Mouse (Mus musculus) erythroblast, adult 5-6 weeks (primary cell): Measurements from ENCODE around the gene Oaz1. TPM values are rescaled to one million over a fixed set of nuclear protein-coding genes. Genes with fewer than 3 reads are reported as not detected.
"Not testable (repeated sequence)": the region's sequence is repeated elsewhere in the genome, so short reads cannot be mapped to it uniquely, and the experiment has no call there.

ENCODE experiments used
- ATAC-seq: replicated peaks from 2 replicates; pipeline ENCODE4 v1.8.0; 2016; ENCODE audit warnings: moderate number of reproducible peaks, mild to moderate bottlenecking, moderate TSS enrichment, inconsistent platforms; ENCODE audit not compliant: poor library complexity, low FRiP score, severe bottlenecking
- total RNA-seq, 2 experiments: library from RNA; stranded (forward) in 1 of 2; stranded (reverse) in 1 of 2; fragments of 150-400 nt in 1 of 2; fragments of 200-764, 138-1000 nt in 1 of 2; gene quantifications; 2 replicates each; pipeline versions ENCODE4 v1.2.3 to v1.2.4; 2015 to 2017; ENCODE audit warnings: low replicate concordance in 2 of 2

The Oaz1 gene
- total RNA-seq, 2 experiments from 2014 or later = 242 to 1,067 TPM

GRCm38 (mm10) chr10:80818599-80819281 lies 7.7 kb upstream of the Oaz1 start:
- ATAC-seq = peak; percentile 96

GRCm38 (mm10) chr10:80819406-80819805 lies 7.0 kb upstream of the Oaz1 start:
- ATAC-seq = no peak

- ATAC-seq = no peak
These were observed 4.5 kb upstream of the Oaz1 start for GRCm38 (mm10) chr10:80821991-80822390.

GRCm38 (mm10) chr10:80822528-80822927 lies 3.9 kb upstream of the Oaz1 start:
- no peak for ATAC-seq

GRCm38 (mm10) chr10:80823316-80823715 lies 3.1 kb upstream of the Oaz1 start:
- ATAC-seq = no peak

GRCm38 (mm10) chr10:80823847-80824643 lies 2.4 kb upstream of the Oaz1 start:
- peak; percentile 48 for ATAC-seq

- ATAC-seq = no peak
These were observed 1.6 kb upstream of the Oaz1 start for GRCm38 (mm10) chr10:80824827-80825226.

- ATAC-seq = no peak
These were observed 810 bp downstream of the Oaz1 start for GRCm38 (mm10) chr10:80827063-80827869.

- ATAC-seq = no peak
These were observed 1.5 kb downstream of the Oaz1 start for GRCm38 (mm10) chr10:80827870-80828420.

- ATAC-seq = not testable (repeated sequence)
These were observed 2.1 kb downstream of the Oaz1 start for GRCm38 (mm10) chr10:80828587-80828986.

- no peak for ATAC-seq
These were observed 3.2 kb downstream of the Oaz1 start for GRCm38 (mm10) chr10:80829359-80830278.

GRCm38 (mm10) chr10:80831136-80831535 lies 4.7 kb downstream of the Oaz1 start:
- ATAC-seq = no peak

GRCm38 (mm10) chr10:80832818-80833217 lies 6.4 kb downstream of the Oaz1 start:
- ATAC-seq = no peak

- ATAC-seq = no peak
These were observed 9.2 kb downstream of the Oaz1 start for GRCm38 (mm10) chr10:80835617-80836016.

- ATAC-seq = no peak
These were observed 10.5 kb downstream of the Oaz1 start for GRCm38 (mm10) chr10:80836949-80837379.

GRCm38 (mm10) chr10:80837827-80838226 lies 11.4 kb downstream of the Oaz1 start:
- ATAC-seq = no peak

- no peak for ATAC-seq
These were observed 12.0 kb downstream of the Oaz1 start for GRCm38 (mm10) chr10:80838346-80838912.

GRCm38 (mm10) chr10:80839848-80840247 lies 13.4 kb downstream of the Oaz1 start:
- no peak for ATAC-seq

GRCm38 (mm10) chr10:80841685-80842084 lies 15.2 kb downstream of the Oaz1 start:
- no peak for ATAC-seq
